Mouse (Mus musculus) E14TG2a.4 (cell line): Measurements from ENCODE around the gene Dennd4a.
A peak's percentile ranks its signal among the peaks of the same experiment; 100 is the strongest.

Experiments
- H3K27me3 ChIP-seq: 2 replicates; pipeline ENCODE4 v1.6.1; 2014; ENCODE audit warnings: low read length, control low read depth; ENCODE audit not compliant: insufficient read depth
- H3K36me3 ChIP-seq: 2 replicates; pipeline ENCODE4 v1.6.1; 2014; ENCODE audit warnings: low read length, control low read depth; ENCODE audit not compliant: insufficient read depth
- H3K4me1 ChIP-seq: replicated peaks from 2 replicates; pipeline ENCODE4 v1.6.1; 2014; ENCODE audit warnings: low read depth, low read length, control low read depth
- H3K4me3 ChIP-seq: replicated peaks from 2 replicates; pipeline ENCODE4 v1.5.1; 2014; ENCODE audit warnings: mild to moderate bottlenecking, low read length
- H3K9me3 ChIP-seq: 2 replicates; pipeline ENCODE4 v1.6.1; 2014; ENCODE audit warnings: low read length, control low read depth
- CTCF ChIP-seq: conservative IDR thresholded peaks from 2 replicates; pipeline ENCODE4 v1.5.1; 2014; ENCODE audit warnings: low read length
- NANOG ChIP-seq: IDR thresholded peaks from 2 replicates; pipeline ENCODE4 v1.6.1; 2014; ENCODE audit warnings: borderline replicate concordance, low read length, mixed read lengths
- POU5F1 ChIP-seq: IDR thresholded peaks from 2 replicates; pipeline ENCODE4 v1.6.1; 2014; ENCODE audit warnings: low read length, borderline replicate concordance

Gene Dennd4a

GRCm38 (mm10) chr9:64902866-64903265 lies 91.7 kb downstream of the Dennd4a start:
- TF ChIP-seq NANOG, result no peak
- TF ChIP-seq CTCF, result no peak
- TF ChIP-seq POU5F1, result no peak
- no peaks in the 10 kb centered on the region for H3K9me3 ChIP-seq
- H3K27me3 ChIP-seq, result no peaks in the 10 kb centered on the region
- H3K36me3 ChIP-seq, result peaks cover 12% of the 10 kb centered on the region; the same call in 1 of the 2 replicates
- no peak overlapping the region for H3K4me3 ChIP-seq
- H3K4me1 ChIP-seq, result peaks cover 17% of the 10 kb centered on the region

DNA sequence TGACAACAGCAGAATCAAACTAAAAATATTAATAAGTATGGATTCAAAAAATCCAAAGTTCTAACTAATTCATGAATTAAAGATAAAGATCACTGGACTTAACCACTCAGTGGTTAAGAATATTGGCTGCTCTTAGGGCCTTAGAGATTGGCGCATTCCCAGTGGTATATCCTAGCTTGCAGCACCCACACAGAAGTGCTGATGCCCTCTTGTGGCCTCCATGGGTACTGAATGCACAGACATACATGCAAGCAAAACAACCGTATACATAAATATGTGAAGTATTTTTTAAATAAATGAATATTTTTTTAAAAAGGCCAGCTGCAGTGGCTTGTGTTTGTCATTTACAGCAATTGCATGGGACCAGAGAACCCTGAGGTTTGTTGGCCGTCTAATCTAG lies 92.2 kb downstream of the Dennd4a start:
- H3K9me3 ChIP-seq, result no peaks in the 10 kb centered on the region
- H3K27me3 ChIP-seq, result no peaks in the 10 kb centered on the region
- TF ChIP-seq CTCF, result peak; percentile 96
- no peak for TF ChIP-seq POU5F1
- peaks cover 12% of the 10 kb centered on the region; the same call in 1 of the 2 replicates for H3K36me3 ChIP-seq
- H3K4me1 ChIP-seq, result peaks cover 17% of the 10 kb centered on the region
- H3K4me3 ChIP-seq, result no peak overlapping the region

DNA sequence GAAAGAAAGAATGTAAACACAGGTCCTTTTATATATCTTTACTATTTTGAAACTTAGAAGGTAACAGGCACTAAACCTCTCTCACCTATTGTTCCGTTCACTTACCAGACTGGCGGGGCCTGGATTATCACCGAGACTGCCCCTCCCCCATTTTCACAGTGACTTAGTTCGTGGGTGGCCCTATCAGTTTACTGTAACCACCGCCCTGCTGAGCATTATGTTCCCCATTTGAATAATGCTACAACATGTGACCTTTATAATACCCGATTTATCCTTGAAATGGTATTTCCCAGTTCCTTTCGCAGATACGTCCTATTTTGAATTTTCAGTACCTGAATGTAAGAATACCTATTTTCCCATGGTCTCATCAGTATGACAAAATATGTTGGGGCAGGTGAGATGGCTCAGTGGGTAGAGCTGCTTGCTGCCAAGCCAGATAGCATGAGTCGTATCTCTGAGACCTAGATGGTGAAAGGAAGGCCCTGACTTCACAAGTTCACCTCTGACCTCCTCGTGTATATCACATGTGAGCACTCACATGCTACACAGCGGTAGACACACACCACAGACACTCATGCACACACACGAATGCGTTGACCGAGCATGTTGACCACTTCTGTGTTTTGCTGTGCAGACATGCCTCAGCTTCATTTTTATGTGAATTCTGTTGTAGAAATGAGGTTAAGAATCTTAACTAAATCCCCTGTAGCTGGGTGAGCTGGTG lies 93.9 kb downstream of the Dennd4a start:
- TF ChIP-seq POU5F1, result no peak
- TF ChIP-seq NANOG, result no peak
- TF ChIP-seq CTCF, result no peak
- Histone ChIP-seq H3K4me1 (peaks cover 17% of the 10 kb centered on the region), H3K9me3 (no peaks in the 10 kb centered on the region), H3K36me3 (peaks cover 19% of the 10 kb centered on the region; the same call in 1 of the 2 replicates), H3K4me3 (no peak overlapping the region), H3K27me3 (no peaks in the 10 kb centered on the region)

- Histone ChIP-seq H3K27me3 (no peaks in the 10 kb centered on the region), H3K4me3 (no peak overlapping the region), H3K9me3 (no peaks in the 10 kb centered on the region), H3K4me1 (peaks cover 24% of the 10 kb centered on the region), H3K36me3 (peaks cover 19% of the 10 kb centered on the region)
- no peak for TF ChIP-seq NANOG
These were observed 96.3 kb downstream of the Dennd4a start for GRCm38 (mm10) chr9:64907441-64907840.

GRCm38 (mm10) chr9:64913406-64913805 lies 102.3 kb downstream of the Dennd4a start:
- no peak for TF ChIP-seq CTCF
- TF ChIP-seq POU5F1, result no peak
- no peak for TF ChIP-seq NANOG
- no peaks in the 10 kb centered on the region for H3K9me3 ChIP-seq

GRCm38 (mm10) chr9:64913973-64914372 lies 102.8 kb downstream of the Dennd4a start:
- Histone ChIP-seq H3K9me3 (no peaks in the 10 kb centered on the region), H3K4me3 (no peak overlapping the region), H3K4me1 (peaks cover 14% of the 10 kb centered on the region; the same call in 1 of the 2 replicates), H3K36me3 (peaks cover 27% of the 10 kb centered on the region), H3K27me3 (no peaks in the 10 kb centered on the region)
- TF ChIP-seq POU5F1 (no peak), CTCF (no peak), NANOG (no peak)

More at GRCm38 (mm10) chr9:64913406-64913805, 102.3 kb downstream of the Dennd4a start:
- peaks cover 12% of the 10 kb centered on the region; the same call in 1 of the 2 replicates for H3K4me1 ChIP-seq
- H3K27me3 ChIP-seq, result no peaks in the 10 kb centered on the region
- peaks cover 27% of the 10 kb centered on the region for H3K36me3 ChIP-seq
- no peak overlapping the region for H3K4me3 ChIP-seq

DNA sequence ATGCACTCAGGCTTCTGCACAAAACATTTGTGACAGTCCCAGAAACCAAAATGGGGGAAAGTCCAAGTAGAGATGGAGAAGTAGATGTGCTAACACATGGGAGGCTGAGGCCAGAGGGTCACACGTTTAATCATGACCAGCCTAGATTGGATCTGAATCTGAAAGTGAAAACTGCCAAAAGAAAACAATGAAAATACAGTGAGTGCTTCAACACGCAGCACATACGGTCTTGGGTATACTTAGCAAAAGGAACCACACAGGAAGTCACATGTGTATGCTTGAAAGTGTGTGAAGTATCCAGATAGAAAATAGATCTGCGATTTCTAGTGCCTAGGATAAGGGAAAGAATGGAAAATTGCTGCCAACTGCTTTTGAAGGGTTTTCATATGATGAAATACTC lies 103.5 kb downstream of the Dennd4a start:
- Histone ChIP-seq H3K36me3 (peaks cover 25% of the 10 kb centered on the region), H3K27me3 (no peaks in the 10 kb centered on the region), H3K4me3 (no peak overlapping the region), H3K9me3 (no peaks in the 10 kb centered on the region), H3K4me1 (peaks cover 21% of the 10 kb centered on the region)
- no peak for TF ChIP-seq CTCF
- no peak for TF ChIP-seq POU5F1
- no peak for TF ChIP-seq NANOG

GRCm38 (mm10) chr9:64918560-64918959 lies 107.4 kb downstream of the Dennd4a start:
- no peaks in the 10 kb centered on the region for H3K9me3 ChIP-seq
- H3K4me3 ChIP-seq, result peak overlapping the region; percentile 83
- peaks cover 20% of the 10 kb centered on the region; the same call in 1 of the 2 replicates for H3K36me3 ChIP-seq
- no peak for TF ChIP-seq CTCF
- TF ChIP-seq NANOG, result no peak
- no peak for TF ChIP-seq POU5F1
- peaks cover 21% of the 10 kb centered on the region for H3K4me1 ChIP-seq
- H3K27me3 ChIP-seq, result no peaks in the 10 kb centered on the region

GRCm38 (mm10) chr9:64925771-64926170 lies 114.6 kb downstream of the Dennd4a start:
- Histone ChIP-seq H3K4me3 (no peak overlapping the region), H3K9me3 (no peaks in the 10 kb centered on the region), H3K4me1 (no peaks in the 10 kb centered on the region), H3K36me3 (no peaks in the 10 kb centered on the region), H3K27me3 (peaks cover 18% of the 10 kb centered on the region)
- TF ChIP-seq CTCF (no peak), POU5F1 (no peak), NANOG (no peak)
